Mouse (Mus musculus) limb, embryonic 13.5 days (tissue): Measurements from ENCODE around the gene Cacna2d4. TPM values are rescaled to one million over a fixed set of nuclear protein-coding genes. Genes with fewer than 3 reads are reported as not detected.
"Not testable (repeated sequence)": the region's sequence is repeated elsewhere in the genome, so short reads cannot be mapped to it uniquely, and the experiment has no call there.

Experiments
- ATAC-seq: fragments of 200-750 bp; cut with Nextera tagmentation; 2 replicates; pipeline ENCODE4 v1.8.0; 2017; ENCODE audit warnings: low read depth, moderate number of reproducible peaks, moderate TSS enrichment; ENCODE audit not compliant: low FRiP score
- H3K27ac ChIP-seq: fragments of 300-500 bp; sonication (generic); 2 replicates; pipeline ENCODE4 v1.5.1; 2015; ENCODE audit warnings: inconsistent platforms, mild to moderate bottlenecking, moderate library complexity
- H3K27me3 ChIP-seq: fragments of 300-500 bp; sonication (generic); 2 replicates; pipeline ENCODE4 v1.6.1; 2015; ENCODE audit warnings: mild to moderate bottlenecking, inconsistent platforms
- H3K36me3 ChIP-seq: fragments of 300-500 bp; sonication (generic); 2 replicates; pipeline ENCODE4 v1.6.1; 2015; ENCODE audit warnings: inconsistent platforms, mild to moderate bottlenecking, moderate library complexity
- H3K4me1 ChIP-seq: fragments of 300-500 bp; sonication (generic); 2 replicates; pipeline ENCODE4 v1.6.1; 2015; ENCODE audit warnings: inconsistent platforms
- H3K4me2 ChIP-seq: fragments of 300-500 bp; sonication (generic); replicated peaks from 2 replicates; pipeline ENCODE4 v1.6.1; 2015; ENCODE audit warnings: inconsistent platforms, mild to moderate bottlenecking, moderate library complexity
- H3K4me3 ChIP-seq: fragments of 300-500 bp; sonication (generic); 2 replicates; pipeline ENCODE4 v1.5.1; 2015; ENCODE audit warnings: moderate library complexity, mild to moderate bottlenecking, inconsistent platforms
- H3K9ac ChIP-seq: fragments of 300-500 bp; sonication (generic); 2 replicates; pipeline ENCODE4 v1.6.1; 2015; ENCODE audit warnings: mild to moderate bottlenecking, inconsistent platforms
- H3K9me3 ChIP-seq: fragments of 300-500 bp; sonication (generic); 2 replicates; pipeline ENCODE4 v1.6.1; 2016; ENCODE audit warnings: inconsistent platforms
- WGBS: fragments of 180-500 bp; shearing (Covaris S2); methylation state at CpG from one replicate; pipeline ENCODE4 v1.1.7; 2015; 5-methylcytosine and 5-hydroxymethylcytosine counted together
- polyA plus RNA-seq: library from polyadenylated mRNA; unstranded; fragments of >200 nt; fragmentation: Nextera tagmentation; extraction: Ambion mirVana; gene quantifications from 2 replicates; pipeline ENCODE4 v1.2.1, GENCODE M21; 2015

Cacna2d4 gene
- polyA plus RNA-seq, 1 experiment from 2014 or later: not detected

GRCm38 (mm10) chr6:119352501-119352900 is 116.2 kb downstream of the Cacna2d4 start:
- no peak for ATAC-seq
- no peak overlapping the region for H3K9ac ChIP-seq
- H3K4me3 ChIP-seq: no peak overlapping the region
- H3K9me3 ChIP-seq: no peaks in the 10 kb centered on the region
- H3K36me3 ChIP-seq: peaks cover 43% of the 10 kb centered on the region
- H3K4me1 ChIP-seq: no peaks in the 10 kb centered on the region
- no peak overlapping the region for H3K27ac ChIP-seq
- no peaks in the 10 kb centered on the region for H3K27me3 ChIP-seq
- 67% methylated on average over 6 of the region's 6 CpGs for WGBS
- H3K4me2 ChIP-seq: no peak overlapping the region

DNA sequence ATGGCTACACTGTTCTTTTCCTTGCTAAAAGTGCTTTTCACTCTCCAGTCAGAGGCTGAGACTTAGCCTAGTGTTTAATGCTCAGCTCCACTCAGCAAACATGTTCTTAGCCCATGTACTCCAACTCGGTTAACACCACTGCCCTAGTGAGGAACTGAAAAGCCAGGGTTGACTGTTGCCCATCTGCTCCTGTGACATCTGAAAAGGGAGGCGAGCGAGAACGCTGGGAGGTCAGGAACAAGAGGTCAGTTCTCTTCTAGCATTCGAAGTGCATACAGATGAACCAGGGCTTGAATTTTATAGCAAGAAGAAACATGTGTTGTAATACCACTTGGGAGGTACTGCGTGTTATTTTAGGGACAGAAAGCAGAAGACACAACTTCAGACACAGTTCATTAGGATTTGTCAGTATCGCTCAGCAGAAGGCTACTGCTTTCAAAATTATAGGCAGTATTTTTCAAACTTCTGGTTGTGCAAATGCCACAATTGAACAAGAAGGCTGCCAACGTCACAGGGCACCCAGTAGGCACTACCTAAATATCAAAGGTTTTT is 121.8 kb downstream of the Cacna2d4 start:
- Histone ChIP-seq H3K9ac (no peak overlapping the region), H3K9me3 (no peaks in the 10 kb centered on the region), H3K4me1 (no peaks in the 10 kb centered on the region), H3K27ac (no peak overlapping the region), H3K4me2 (no peak overlapping the region), H3K36me3 (peaks cover 87% of the 10 kb centered on the region), H3K27me3 (no peaks in the 10 kb centered on the region), H3K4me3 (no peak overlapping the region)
- 92% methylated on average over 8 of the region's 8 CpGs for WGBS
- no peak for ATAC-seq

DNA sequence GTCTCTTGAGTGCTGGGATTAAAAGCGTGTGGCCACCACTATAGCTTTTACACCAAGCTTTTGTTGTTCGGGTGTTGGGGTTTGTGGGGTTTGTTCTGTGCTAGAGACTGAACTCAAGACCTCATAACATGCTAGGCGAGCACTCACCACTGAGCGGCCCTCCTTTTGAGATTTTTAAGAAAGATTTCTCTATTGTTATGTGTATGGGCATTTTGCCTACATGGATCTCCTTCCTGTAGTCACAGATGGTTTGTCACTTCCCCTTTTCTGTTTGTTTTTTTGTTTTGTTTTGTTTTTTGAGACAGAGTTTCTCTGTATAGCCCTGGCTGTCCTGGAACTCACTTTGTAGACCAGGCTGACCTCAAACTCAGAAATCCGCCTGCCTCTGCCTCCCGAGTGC is 123.9 kb downstream of the Cacna2d4 start:
- H3K27ac ChIP-seq, H3K4me1 ChIP-seq, ATAC-seq, H3K9ac ChIP-seq, H3K4me3 ChIP-seq, H3K27me3 ChIP-seq, H3K4me2 ChIP-seq, H3K9me3 ChIP-seq: not testable (repeated sequence)
- peaks cover 75% of the 10 kb centered on the region for H3K36me3 ChIP-seq
- 92% methylated on average over 6 of the region's 6 CpGs for WGBS

DNA sequence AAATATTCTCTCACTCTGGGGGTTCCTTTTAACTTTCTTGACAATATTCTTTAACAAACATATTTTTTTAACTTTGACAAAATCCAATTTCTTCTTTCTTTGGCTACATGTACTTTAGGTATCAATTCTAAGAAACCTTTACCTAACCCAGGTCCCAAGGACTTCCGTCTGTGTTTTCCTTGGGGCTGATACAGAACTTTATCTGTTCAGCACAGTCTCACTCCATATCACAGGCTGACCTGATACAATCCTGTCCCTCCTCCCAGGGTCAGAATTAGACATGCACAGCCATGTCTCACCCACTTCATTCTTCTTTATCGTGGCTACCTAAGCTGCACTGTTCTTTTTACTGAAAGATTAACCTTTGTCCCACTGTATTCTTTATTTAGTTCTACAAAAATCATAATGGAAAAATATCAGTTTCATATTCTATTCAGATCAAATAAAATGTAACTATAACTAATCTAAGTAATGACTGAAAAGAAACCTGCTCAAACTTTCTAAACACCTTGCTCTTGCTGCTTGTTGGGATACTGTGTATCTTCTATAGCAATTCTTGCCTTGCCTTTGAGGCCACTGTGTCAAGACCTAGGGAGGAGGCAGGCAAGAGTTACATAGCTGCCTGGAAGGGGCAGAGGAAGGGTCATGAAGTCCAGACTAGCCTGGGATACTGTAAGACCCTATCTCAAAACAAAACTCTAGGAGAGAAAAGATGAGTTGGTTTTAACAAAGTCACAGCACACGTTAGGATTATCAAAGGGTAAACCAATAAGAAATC is 124.8 kb downstream of the Cacna2d4 start:
- Histone ChIP-seq H3K4me2 (no peak overlapping the region), H3K9ac (no peak overlapping the region), H3K36me3 (peaks cover 75% of the 10 kb centered on the region), H3K27me3 (no peaks in the 10 kb centered on the region), H3K9me3 (no peaks in the 10 kb centered on the region), H3K27ac (no peak overlapping the region), H3K4me3 (no peak overlapping the region), H3K4me1 (no peaks in the 10 kb centered on the region)
- ATAC-seq: no peak
- 91% methylated on average over 3 of the region's 3 CpGs for WGBS

GRCm38 (mm10) chr6:119363593-119363992 is 127.3 kb downstream of the Cacna2d4 start:
- ATAC-seq: no peak
- H3K27ac ChIP-seq: no peak overlapping the region
- no peaks in the 10 kb centered on the region for H3K9me3 ChIP-seq
- no peak overlapping the region for H3K9ac ChIP-seq
- H3K4me3 ChIP-seq: no peak overlapping the region
- 90% methylated on average over 5 of the region's 5 CpGs for WGBS
- no peaks in the 10 kb centered on the region for H3K27me3 ChIP-seq
- H3K36me3 ChIP-seq: peaks cover 65% of the 10 kb centered on the region
- H3K4me1 ChIP-seq: no peaks in the 10 kb centered on the region
- no peak overlapping the region for H3K4me2 ChIP-seq

- not testable (repeated sequence) for H3K27me3 ChIP-seq, ATAC-seq, H3K4me3 ChIP-seq, H3K4me1 ChIP-seq, H3K9ac ChIP-seq, H3K4me2 ChIP-seq, H3K27ac ChIP-seq, H3K9me3 ChIP-seq
- H3K36me3 ChIP-seq: peaks cover 44% of the 10 kb centered on the region
- 77% methylated on average over 4 of the region's 4 CpGs for WGBS
Measured at GRCm38 (mm10) chr6:119366800-119367199, 130.5 kb downstream of the Cacna2d4 start.

DNA sequence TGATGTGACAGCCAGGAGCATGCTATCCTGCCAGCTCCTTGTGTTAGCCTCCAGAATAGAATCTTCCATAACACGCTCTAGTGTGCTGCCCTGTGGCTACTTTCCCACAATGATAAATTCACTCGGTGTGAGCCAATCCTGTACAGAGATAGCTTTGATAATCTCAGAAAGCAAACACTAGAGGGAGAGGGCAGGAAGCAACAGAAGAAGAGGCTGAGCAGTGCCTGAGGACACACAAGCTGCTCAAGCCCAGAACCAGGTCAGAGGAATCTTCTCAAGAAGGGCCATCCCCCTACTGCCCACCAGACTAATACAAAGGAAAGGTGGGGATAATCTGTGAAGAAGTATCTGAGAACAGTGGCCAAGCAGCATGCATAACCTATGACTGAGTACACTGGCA is 131.1 kb downstream of the Cacna2d4 start:
- peaks cover 43% of the 10 kb centered on the region for H3K36me3 ChIP-seq
- no peak for ATAC-seq
- WGBS: 90% methylated on average over 2 of the region's 2 CpGs

DNA sequence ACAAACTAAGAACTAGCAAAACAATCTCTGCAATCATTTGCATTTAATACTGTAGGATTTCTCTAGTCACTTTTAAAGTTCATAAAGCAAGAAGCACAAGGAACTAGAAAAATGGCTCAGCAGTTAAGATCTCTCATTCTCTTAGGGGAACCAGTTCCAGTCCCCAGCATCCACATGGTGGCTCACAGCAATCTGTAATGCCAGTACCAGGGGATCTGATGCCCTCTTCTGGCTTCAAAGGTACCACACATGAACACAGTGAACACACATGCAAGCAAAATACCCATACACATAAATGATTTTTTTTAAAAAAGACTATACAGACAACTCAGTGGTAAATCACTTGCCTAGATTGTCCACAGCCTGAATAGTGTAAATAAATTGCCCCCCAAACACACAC is 135.3 kb downstream of the Cacna2d4 start:
- Histone ChIP-seq H3K4me1 (no peaks in the 10 kb centered on the region), H3K36me3 (peaks cover 15% of the 10 kb centered on the region)

More for the DNA sequence above, 131.1 kb downstream of the Cacna2d4 start:
- Histone ChIP-seq H3K27me3 (no peaks in the 10 kb centered on the region), H3K9ac (no peak overlapping the region), H3K9me3 (no peaks in the 10 kb centered on the region), H3K4me2 (no peak overlapping the region), H3K4me1 (no peaks in the 10 kb centered on the region), H3K4me3 (no peak overlapping the region), H3K27ac (no peak overlapping the region)

GRCm38 (mm10) chr6:119372237-119372636 is 135.9 kb downstream of the Cacna2d4 start:
- Histone ChIP-seq H3K27me3 (no peaks in the 10 kb centered on the region), H3K9me3 (no peaks in the 10 kb centered on the region), H3K27ac (no peak overlapping the region), H3K4me3 (no peak overlapping the region), H3K4me2 (no peak overlapping the region), H3K36me3 (peaks cover 13% of the 10 kb centered on the region), H3K4me1 (no peaks in the 10 kb centered on the region), H3K9ac (no peak overlapping the region)
- no peak for ATAC-seq
- WGBS: 93% methylated on average over 5 of the region's 5 CpGs

More for the DNA sequence above, 135.3 kb downstream of the Cacna2d4 start:
- no peak overlapping the region for H3K4me2 ChIP-seq
- H3K27ac ChIP-seq: no peak overlapping the region
- H3K9ac ChIP-seq: no peak overlapping the region
- no peak overlapping the region for H3K4me3 ChIP-seq
- no peak for ATAC-seq
- H3K27me3 ChIP-seq: no peaks in the 10 kb centered on the region
- no peaks in the 10 kb centered on the region for H3K9me3 ChIP-seq

- H3K27ac ChIP-seq: no peak overlapping the region
- H3K36me3 ChIP-seq: peaks cover 7% of the 10 kb centered on the region
- no peaks in the 10 kb centered on the region for H3K9me3 ChIP-seq
- H3K9ac ChIP-seq: no peak overlapping the region
- ATAC-seq: no peak
- H3K4me3 ChIP-seq: no peak overlapping the region
- H3K27me3 ChIP-seq: no peaks in the 10 kb centered on the region
- H3K4me1 ChIP-seq: no peaks in the 10 kb centered on the region
- H3K4me2 ChIP-seq: no peak overlapping the region
Measured at GRCm38 (mm10) chr6:119373000-119373705, 136.8 kb downstream of the Cacna2d4 start.

- no peaks in the 10 kb centered on the region for H3K27me3 ChIP-seq
- H3K4me2 ChIP-seq: no peak overlapping the region
- no peak for ATAC-seq
- no peak overlapping the region for H3K4me3 ChIP-seq
- no peaks in the 10 kb centered on the region for H3K4me1 ChIP-seq
- H3K36me3 ChIP-seq: peaks cover 4% of the 10 kb centered on the region; the same call in 1 of the 2 replicates
- H3K9ac ChIP-seq: no peak overlapping the region
- no peaks in the 10 kb centered on the region for H3K9me3 ChIP-seq
- 79% methylated on average over 5 of the region's 5 CpGs for WGBS
- H3K27ac ChIP-seq: no peak overlapping the region
Measured at GRCm38 (mm10) chr6:119375035-119375434, 138.7 kb downstream of the Cacna2d4 start.

GRCm38 (mm10) chr6:119377613-119378012 is 141.3 kb downstream of the Cacna2d4 start:
- Histone ChIP-seq H3K4me2 (no peak overlapping the region), H3K36me3 (peaks cover 4% of the 10 kb centered on the region; the same call in 1 of the 2 replicates), H3K4me1 (no peaks in the 10 kb centered on the region), H3K27ac (no peak overlapping the region), H3K9me3 (no peaks in the 10 kb centered on the region), H3K4me3 (no peak overlapping the region), H3K27me3 (no peaks in the 10 kb centered on the region), H3K9ac (no peak overlapping the region)
- ATAC-seq: no peak
- 69% methylated on average over 2 of the region's 2 CpGs for WGBS
